Mouse (Mus musculus): Measurements from ENCODE around the gene Cd300c2. TPM values are rescaled to one million over a fixed set of nuclear protein-coding genes. Genes with fewer than 3 reads are reported as not detected.

Cd300c2 gene
- polyA plus RNA-seq, 1 experiment from 2014 or later, result 0.49 TPM

DNA sequence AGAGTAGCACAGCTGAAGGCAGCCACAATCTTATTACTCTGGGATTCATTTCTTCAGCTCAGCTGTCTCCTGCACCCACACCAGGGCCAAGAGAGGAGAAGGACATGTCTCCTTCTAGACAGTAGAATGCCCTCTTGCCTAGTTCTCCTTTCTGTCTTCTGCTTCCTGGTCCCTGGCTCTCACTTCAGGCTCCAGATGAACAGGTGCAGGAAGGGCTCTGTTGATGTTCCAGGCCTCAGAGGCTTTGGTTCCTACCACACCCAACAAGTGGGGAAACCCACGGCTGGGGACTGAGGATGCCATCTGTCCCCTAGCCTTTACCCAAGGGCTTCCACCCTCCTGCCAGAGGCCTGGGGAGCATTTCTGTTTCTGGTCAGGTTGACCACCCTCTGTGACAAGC lies 41.3 kb downstream of the Cd300c2 start:
- no peak overlapping the region for H3K9ac ChIP-seq
- no peak overlapping the region for H3K4me3 ChIP-seq
- no peaks in the 10 kb centered on the region for H3K4me1 ChIP-seq
- ATAC-seq, result no peak
- H3K9me3 ChIP-seq (replicated peaks), result no peaks in the 10 kb centered on the region
- H3K4me2 ChIP-seq, result no peak overlapping the region
- no peaks in the 10 kb centered on the region for H3K36me3 ChIP-seq (ENCODE audit: poor library complexity, severe bottlenecking)
- H3K27me3 ChIP-seq, result no peaks in the 10 kb centered on the region
- 83% methylated on average over 1 of the region's 1 CpGs for WGBS
- H3K27ac ChIP-seq, result no peak overlapping the region

Other genes with a start within 250 kb of the Cd300c2 start
- 0.36 and 1.3 TPM in 2 replicates for gene Kif19a, start 236.5 kb downstream of the Cd300c2 start, polyA plus RNA-seq (2015; fragmentation: Nextera tagmentation; extraction: Ambion mirVana)
- gene Btbd17, start 205.9 kb downstream of the Cd300c2 start, polyA plus RNA-seq (2015; fragmentation: Nextera tagmentation; extraction: Ambion mirVana), result 25.8 and 27.1 TPM in 2 replicates
- not detected in 2 replicates for gene Gpr142, start 203.0 kb downstream of the Cd300c2 start, polyA plus RNA-seq (2015; fragmentation: Nextera tagmentation; extraction: Ambion mirVana)
- gene Gprc5c, start 150.7 kb downstream of the Cd300c2 start, polyA plus RNA-seq (2015; fragmentation: Nextera tagmentation; extraction: Ambion mirVana), result 4.6 and 5.0 TPM in 2 replicates
- gene Cd300a, start 111.8 kb downstream of the Cd300c2 start, polyA plus RNA-seq (2015; fragmentation: Nextera tagmentation; extraction: Ambion mirVana), result 0.49 TPM in 2 replicates
- gene Cd300lb, start 67.5 kb downstream of the Cd300c2 start, polyA plus RNA-seq (2015; fragmentation: Nextera tagmentation; extraction: Ambion mirVana), result 0.08 TPM in 1 of 2 replicates, not detected in the other
- gene Cd300c, start 32.7 kb downstream of the Cd300c2 start, polyA plus RNA-seq (2015; fragmentation: Nextera tagmentation; extraction: Ambion mirVana), result not detected in 2 replicates
- gene Cd300ld, start 12.0 kb downstream of the Cd300c2 start, polyA plus RNA-seq (2015; fragmentation: Nextera tagmentation; extraction: Ambion mirVana), result not detected in 2 replicates
- gene Cd300ld2, start 14.3 kb upstream of the Cd300c2 start, polyA plus RNA-seq (2015; fragmentation: Nextera tagmentation; extraction: Ambion mirVana), result not detected in 2 replicates
- not detected in 2 replicates for gene Cd300ld4, start 25.1 kb upstream of the Cd300c2 start, polyA plus RNA-seq (2015; fragmentation: Nextera tagmentation; extraction: Ambion mirVana)
- not detected in 2 replicates for gene Cd300ld5, start 35.9 kb upstream of the Cd300c2 start, polyA plus RNA-seq (2015; fragmentation: Nextera tagmentation; extraction: Ambion mirVana)
- gene Cd300ld3, start 46.5 kb upstream of the Cd300c2 start, polyA plus RNA-seq (2015; fragmentation: Nextera tagmentation; extraction: Ambion mirVana), result not detected in 2 replicates
- not detected in 2 replicates for gene Cd300e, start 60.3 kb upstream of the Cd300c2 start, polyA plus RNA-seq (2015; fragmentation: Nextera tagmentation; extraction: Ambion mirVana)
- 0.60 and 0.76 TPM in 2 replicates for gene Rab37, start 89.6 kb upstream of the Cd300c2 start, polyA plus RNA-seq (2015; fragmentation: Nextera tagmentation; extraction: Ambion mirVana)
- 0.11 TPM in 1 of 2 replicates, not detected in the other for gene Cd300lf, start 132.1 kb upstream of the Cd300c2 start, polyA plus RNA-seq (2015; fragmentation: Nextera tagmentation; extraction: Ambion mirVana)
- gene Slc9a3r1, start 161.5 kb upstream of the Cd300c2 start, polyA plus RNA-seq (2015; fragmentation: Nextera tagmentation; extraction: Ambion mirVana), result 28.8 TPM in 2 replicates
- gene Tmem104, start 185.6 kb upstream of the Cd300c2 start, polyA plus RNA-seq (2015; fragmentation: Nextera tagmentation; extraction: Ambion mirVana), result 7.8 and 9.2 TPM in 2 replicates
- gene Nat9, start 186.0 kb upstream of the Cd300c2 start, polyA plus RNA-seq (2015; fragmentation: Nextera tagmentation; extraction: Ambion mirVana), result 18.2 and 20.3 TPM in 2 replicates